Mouse (Mus musculus): ENCODE measurements around the gene Casq2.

Casq2 gene

GRCm38 (mm10) chr3:102193488-102194290 lies 107.5 kb downstream of the Casq2 start:
- DNase-seq (ENCODE audit: low spot score in 2 of 2): no peak

GRCm38 (mm10) chr3:102194291-102195051 lies 108.3 kb downstream of the Casq2 start:
- no peak for DNase-seq (ENCODE audit: low spot score in 2 of 2)

- DNase-seq (ENCODE audit: low spot score in 2 of 2): no peak
Observed at GRCm38 (mm10) chr3:102195762-102196161, 109.5 kb downstream of the Casq2 start.

Measured in spleen, postnatal 4 days (tissue).